Mouse (Mus musculus) ES-E14 (cell line): ENCODE data around the gene Msln. TPM values are rescaled to one million over a fixed set of nuclear protein-coding genes. Genes with fewer than 3 reads are reported as not detected.
A peak's percentile ranks its signal among the peaks of the same experiment; 100 is the strongest.

Source experiments
- DNase-seq: peaks from one replicate; pipeline ENCODE4 v3.0.0-alpha.2; 2013; ENCODE audit warnings: low read depth, low spot score
- H3K27ac ChIP-seq: 2 replicates; pipeline ENCODE4 v1.5.1; 2012; ENCODE audit warnings: low read depth, mild to moderate bottlenecking, low read length, moderate library complexity, mixed read lengths; ENCODE audit not compliant: poor library complexity, insufficient read depth, severe bottlenecking
- H3K36me3 ChIP-seq: 2 replicates; pipeline ENCODE4 v1.6.1; 2012; ENCODE audit warnings: mild to moderate bottlenecking, low read length, moderate library complexity, mixed read lengths; ENCODE audit not compliant: control insufficient read depth, poor library complexity, insufficient read depth, severe bottlenecking
- H3K4me1 ChIP-seq, 2 experiments: fragments of 150-350 bp in 1 of 2; sonication (generic) in 1 of 2; 2 replicates each; pipeline ENCODE4 v1.6.1; 2012; ENCODE audit warnings: low read length in 2 of 2, mild to moderate bottlenecking in 1 of 2, mixed read lengths in 1 of 2; ENCODE audit not compliant: control insufficient read depth in 2 of 2, insufficient read depth in 2 of 2, poor library complexity in 1 of 2
- H3K4me3 ChIP-seq, 2 experiments: fragments of 150-350 bp in 1 of 2; sonication (generic) in 1 of 2; 2 replicates each; pipeline ENCODE4 v1.5.1; 2012; ENCODE audit warnings: low read length in 2 of 2, low read depth in 1 of 2, mild to moderate bottlenecking in 1 of 2, mixed read lengths in 1 of 2; ENCODE audit not compliant: insufficient read depth in 1 of 2, poor library complexity in 1 of 2, severe bottlenecking in 1 of 2
- H3K9ac ChIP-seq: 2 replicates; pipeline ENCODE4 v1.6.1; 2012; ENCODE audit warnings: low read depth, mild to moderate bottlenecking, low read length, mixed read lengths; ENCODE audit not compliant: poor library complexity, insufficient read depth, severe bottlenecking
- H3K9me3 ChIP-seq: fragments of 150-350 bp; sonication (generic); 2 replicates; pipeline ENCODE4 v1.6.1; 2012; ENCODE audit warnings: low read depth, mild to moderate bottlenecking, low read length; ENCODE audit not compliant: control insufficient read depth, insufficient read depth
- CHD2 ChIP-seq: IDR thresholded peaks from 2 replicates; pipeline ENCODE4 v1.6.1; 2014; ENCODE audit warnings: mild to moderate bottlenecking, low read depth, low read length, inconsistent platforms
- HCFC1 ChIP-seq: IDR thresholded peaks from 2 replicates; pipeline ENCODE4 v1.6.1; 2012; ENCODE audit warnings: low read length, inconsistent platforms, borderline replicate concordance; ENCODE audit not compliant: insufficient read depth
- MAFK ChIP-seq: IDR thresholded peaks from 2 replicates; pipeline ENCODE4 v1.6.1; 2014; ENCODE audit warnings: mild to moderate bottlenecking, low read depth, low read length, inconsistent platforms; ENCODE audit not compliant: insufficient read depth
- ZC3H11A ChIP-seq: IDR thresholded peaks from 2 replicates; pipeline ENCODE4 v1.6.1; 2012; ENCODE audit warnings: low read depth, mild to moderate bottlenecking, inconsistent platforms, low read length, borderline replicate concordance
- ZNF384 ChIP-seq: IDR thresholded peaks from 2 replicates; pipeline ENCODE4 v1.6.1; 2012; ENCODE audit warnings: low read depth, low read length, inconsistent platforms
- in situ Hi-C, 2 experiments: fragments of 600-800 bp; cut with MboI; formaldehyde crosslinking; loops; one replicate each; pipeline ENCODE4 v1.15.1; 2025; ENCODE audit warnings: low sequenced_read_pairs in 2 of 2, inconsistent platforms in 1 of 2; ENCODE audit not compliant: unreplicated experiment in 2 of 2
- total RNA-seq: library from RNA; depleted of rRNA; stranded (reverse); fragments of 300-350 nt; gene quantifications from 2 replicates; pipeline ENCODE4 v1.2.3, GENCODE M21; 2012; rRNA removed

Gene Msln
- total RNA-seq, 1 experiment = 7.5 TPM

DNA sequence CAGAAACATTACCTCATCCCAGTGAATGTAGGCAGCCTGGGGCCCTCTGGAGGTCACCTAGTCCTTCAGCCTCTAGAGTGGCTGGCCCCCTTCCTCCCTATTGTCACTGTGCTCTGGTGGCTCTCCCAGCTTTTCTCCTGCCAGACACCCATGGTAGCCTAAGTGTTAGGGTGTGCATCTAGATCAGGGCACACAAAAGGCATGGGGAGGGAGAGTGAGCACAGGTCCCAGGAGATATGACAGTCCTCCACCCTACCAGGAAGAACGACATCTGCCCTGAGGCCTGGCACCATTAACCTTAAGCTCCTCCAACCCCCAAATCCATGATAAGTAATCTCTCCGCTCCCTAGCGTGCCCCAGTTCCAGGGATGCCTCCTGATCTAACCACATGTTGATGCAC, 38.6 kb downstream of the Msln start:
- H3K36me3 ChIP-seq = peaks cover 21% of the 10 kb centered on the region
- TF ChIP-seq ZNF384 (no peak), CHD2 (no peak), MAFK (no peak), HCFC1 (no peak), ZC3H11A (no peak)
- in situ Hi-C loops = no loop called here
- no peak for DNase-seq
- H3K4me1 ChIP-seq = peaks cover 8 to 19% of the 10 kb centered on the region in 2 experiments
- no peak overlapping the region for H3K4me3 ChIP-seq
- no peak overlapping the region for H3K27ac ChIP-seq
- H3K9ac ChIP-seq = no peak overlapping the region
- no peaks in the 10 kb centered on the region for H3K9me3 ChIP-seq

GRCm38 (mm10) chr17:25711136-25711535, 43.0 kb downstream of the Msln start:
- Histone ChIP-seq H3K9me3 (no peaks in the 10 kb centered on the region), H3K4me3 (no peak overlapping the region), H3K27ac (no peak overlapping the region), H3K4me1 (peaks cover 3 to 5% of the 10 kb centered on the region in 2 experiments; a peak in 3 of 4 replicates), H3K36me3 (no peaks in the 10 kb centered on the region), H3K9ac (no peak overlapping the region)
- no peak for DNase-seq
- in situ Hi-C loops = no loop called here
- TF ChIP-seq CHD2 (no peak), ZNF384 (no peak), ZC3H11A (no peak), MAFK (no peak), HCFC1 (no peak)

GRCm38 (mm10) chr17:25709994-25710393, 44.2 kb downstream of the Msln start:
- in situ Hi-C loops = no loop called here

DNA sequence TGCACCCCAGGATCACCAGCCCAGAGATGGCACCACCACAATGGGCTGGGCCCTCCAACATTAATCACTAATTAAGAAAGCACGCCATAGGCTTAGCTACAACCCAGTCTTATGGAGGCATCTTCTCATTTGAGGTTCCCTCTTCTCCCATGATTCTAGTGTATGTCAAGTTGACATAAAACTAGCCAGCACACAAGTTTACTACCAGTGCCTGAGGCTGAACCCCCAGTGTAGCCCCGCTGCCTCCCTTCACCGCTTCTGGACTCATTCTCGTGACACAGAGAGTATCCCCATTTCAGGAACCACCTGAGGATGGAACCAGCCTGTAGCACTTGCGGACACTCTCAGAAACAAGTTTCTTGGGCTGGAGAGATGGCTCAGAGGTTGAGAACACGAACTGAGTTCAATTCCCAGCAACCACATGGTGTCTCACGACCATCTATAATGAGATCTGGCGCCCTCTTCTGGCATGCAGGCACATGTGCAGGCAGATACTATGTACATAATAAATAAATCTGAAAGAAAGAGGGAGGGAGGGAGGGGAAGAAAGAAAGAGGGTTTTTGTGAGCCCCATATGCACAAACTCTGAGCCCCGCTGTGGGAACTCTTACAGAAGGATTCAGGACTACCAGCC, 53.2 kb downstream of the Msln start:
- peak overlapping the region; percentile 41 for H3K9ac ChIP-seq
- TF ChIP-seq ZC3H11A (peak; percentile 43; the same call in 1 of the 2 replicates), HCFC1 (no peak)
- H3K36me3 ChIP-seq = no peaks in the 10 kb centered on the region
- H3K27ac ChIP-seq = no peak overlapping the region
- in situ Hi-C loops = no loop called here
- no peak overlapping the region for H3K4me3 ChIP-seq
- no peaks in the 10 kb centered on the region for H3K9me3 ChIP-seq
- no peaks in the 10 kb centered on the region for H3K4me1 ChIP-seq
- DNase-seq = no peak

More at GRCm38 (mm10) chr17:25709994-25710393, 44.2 kb downstream of the Msln start:
- TF ChIP-seq CHD2 = no peak
- no peak for TF ChIP-seq HCFC1
- TF ChIP-seq ZNF384 = no peak
- TF ChIP-seq ZC3H11A = no peak
- no peak for TF ChIP-seq MAFK
- Histone ChIP-seq H3K4me1 (peaks cover 0 to 3% of the 10 kb centered on the region in 2 experiments; a peak in 2 of 4 replicates), H3K27ac (no peak overlapping the region), H3K4me3 (no peak overlapping the region), H3K9ac (no peak overlapping the region), H3K9me3 (no peaks in the 10 kb centered on the region), H3K36me3 (no peaks in the 10 kb centered on the region)
- DNase-seq = no peak

Other genes with a start within 250 kb of the Msln start
- gene Sox8, start 183.7 kb downstream of the Msln start, total RNA-seq = 0.40 and 0.42 TPM in 2 replicates
- gene Lmf1, start 175.3 kb downstream of the Msln start, total RNA-seq = 16.6 and 33.6 TPM in 2 replicates
- gene Gng13, start 37.2 kb downstream of the Msln start, total RNA-seq = 9.9 and 14.5 TPM in 2 replicates
- gene Chtf18, start 27.0 kb downstream of the Msln start, total RNA-seq = 102 and 151 TPM in 2 replicates
- gene Rpusd1, start 26.7 kb downstream of the Msln start, total RNA-seq = 7.6 and 8.7 TPM in 2 replicates
- gene Mslnl, start 18.3 kb downstream of the Msln start, total RNA-seq = 0.27 and 0.58 TPM in 2 replicates
- gene Narfl, start 19.4 kb upstream of the Msln start, total RNA-seq = 27.0 and 32.7 TPM in 2 replicates
- 14.5 and 29.5 TPM in 2 replicates for gene Haghl, start 31.3 kb upstream of the Msln start, total RNA-seq
- gene Ccdc78, start 32.2 kb upstream of the Msln start, total RNA-seq = 0.22 and 0.26 TPM in 2 replicates
- 32.8 and 60.6 TPM in 2 replicates for gene Fam173a, start 38.5 kb upstream of the Msln start, total RNA-seq
- gene AC134908.4, start 41.3 kb upstream of the Msln start, total RNA-seq = not detected in 2 replicates
- 46.1 and 62.7 TPM in 2 replicates for gene Metrn, start 42.8 kb upstream of the Msln start, total RNA-seq
- 1.7 TPM in 2 replicates for gene Fbxl16, start 54.7 kb upstream of the Msln start, total RNA-seq
- gene Wdr24, start 69.2 kb upstream of the Msln start, total RNA-seq = 28.6 and 43.4 TPM in 2 replicates
- gene Jmjd8, start 74.5 kb upstream of the Msln start, total RNA-seq = 25.1 and 46.4 TPM in 2 replicates
- 161 and 176 TPM in 2 replicates for gene Stub1, start 79.0 kb upstream of the Msln start, total RNA-seq
- 1.1 and 2.6 TPM in 2 replicates for gene Rhbdl1, start 82.9 kb upstream of the Msln start, total RNA-seq
- gene Gm20683, start 87.4 kb upstream of the Msln start, total RNA-seq = 2.0 and 2.7 TPM in 2 replicates
- gene Rhot2, start 90.5 kb upstream of the Msln start, total RNA-seq = 36.8 and 52.6 TPM in 2 replicates
- gene Wdr90, start 107.1 kb upstream of the Msln start, total RNA-seq = 24.7 and 50.5 TPM in 2 replicates
- gene Mcrip2, start 114.4 kb upstream of the Msln start, total RNA-seq = 12.3 and 12.6 TPM in 2 replicates
- 26.5 and 26.6 TPM in 2 replicates for gene Mettl26, start 120.7 kb upstream of the Msln start, total RNA-seq
- gene Wfikkn1, start 126.5 kb upstream of the Msln start, total RNA-seq = 3.3 TPM in 2 replicates
- gene Rab40c, start 165.3 kb upstream of the Msln start, total RNA-seq = 14.6 and 15.7 TPM in 2 replicates
- gene Pigq, start 190.6 kb upstream of the Msln start, total RNA-seq = 44.4 and 56.9 TPM in 2 replicates
- 0.16 and 0.18 TPM in 2 replicates for gene Nhlrc4, start 190.6 kb upstream of the Msln start, total RNA-seq
- not detected in 2 replicates for gene A930017K11Rik, start 198.2 kb upstream of the Msln start, total RNA-seq
- 18.0 and 19.0 TPM in 2 replicates for gene Capn15, start 231.4 kb upstream of the Msln start, total RNA-seq